Mouse (Mus musculus) liver, embryonic 11.5 days (tissue): ENCODE data around the gene Mfsd4a. TPM values are rescaled to one million over a fixed set of nuclear protein-coding genes. Genes with fewer than 3 reads are reported as not detected.

Experiments used
- ATAC-seq: fragments of 200-750 bp; cut with Nextera tagmentation; replicated peaks from 2 replicates; pipeline ENCODE4 v1.8.0; 2017; ENCODE audit warnings: moderate number of reproducible peaks, mild to moderate bottlenecking, moderate TSS enrichment, moderate library complexity; ENCODE audit not compliant: low FRiP score
- DNase-seq: peaks from one replicate; pipeline ENCODE4 v3.0.0-alpha.2; 2017; ENCODE audit warnings: low spot score
- H3K27ac ChIP-seq: fragments of 300-500 bp; sonication (generic); 2 replicates; pipeline ENCODE4 v1.5.1; 2014; ENCODE audit warnings: mild to moderate bottlenecking, low read depth, low read length, control low read depth
- H3K27me3 ChIP-seq: fragments of 300-500 bp; sonication (generic); replicated peaks from 2 replicates; pipeline ENCODE4 v1.6.1; 2014; ENCODE audit warnings: low read length, mixed read lengths; ENCODE audit not compliant: control insufficient read depth, insufficient read depth
- H3K36me3 ChIP-seq: fragments of 300-500 bp; sonication (generic); 2 replicates; pipeline ENCODE4 v1.6.1; 2014; ENCODE audit warnings: mild to moderate bottlenecking, low read length, moderate library complexity, mixed read lengths; ENCODE audit not compliant: control insufficient read depth, insufficient read depth
- H3K4me1 ChIP-seq: fragments of 300-500 bp; sonication (generic); replicated peaks from 2 replicates; pipeline ENCODE4 v1.6.1; 2014; ENCODE audit warnings: low read length, mixed read lengths; ENCODE audit not compliant: control insufficient read depth, insufficient read depth
- H3K4me2 ChIP-seq: fragments of 300-500 bp; sonication (generic); 2 replicates; pipeline ENCODE4 v1.6.1; 2014; ENCODE audit warnings: mild to moderate bottlenecking, control low read depth, moderate library complexity
- H3K4me3 ChIP-seq: fragments of 300-500 bp; sonication (generic); 2 replicates; pipeline ENCODE4 v1.5.1; 2014; ENCODE audit warnings: low read depth, low read length, control low read depth
- H3K9ac ChIP-seq: fragments of 300-500 bp; sonication (generic); 2 replicates; pipeline ENCODE4 v1.6.1; 2014; ENCODE audit warnings: low read depth, low read length, control low read depth
- H3K9me3 ChIP-seq: fragments of 300-500 bp; sonication (generic); 2 replicates; pipeline ENCODE4 v1.6.1; 2016; ENCODE audit warnings: low read length, inconsistent platforms, mixed read lengths; ENCODE audit not compliant: control insufficient read depth
- WGBS: fragments of 180-500 bp; shearing (Covaris S2); extraction: QIAGEN DNeasy Blood & Tissue Kit; methylation state at CpG from one replicate; pipeline ENCODE4 v1.1.7; 2014; 5-methylcytosine and 5-hydroxymethylcytosine counted together
- polyA plus RNA-seq: library from polyadenylated mRNA; unstranded; fragments of >200 nt; fragmentation: Nextera tagmentation; extraction: Ambion mirVana; gene quantifications from 2 replicates; pipeline ENCODE4 v1.2.1, GENCODE M21; 2014

Mfsd4a gene
- polyA plus RNA-seq, 1 experiment from 2014 or later: 9.9 TPM

- ATAC-seq (peak; percentile 58), DNase-seq (peak; percentile 59)
- H3K4me3 ChIP-seq: no peak overlapping the region
- H3K4me1 ChIP-seq: peaks cover 2% of the 10 kb centered on the region; the same call in 1 of the 2 replicates
- no peak overlapping the region for H3K9ac ChIP-seq
- H3K36me3 ChIP-seq: 0 out of 2 replicates have a peak, but pooled peaks cover 2% of the 10 kb centered on the region
- no peaks in the 10 kb centered on the region for H3K27me3 ChIP-seq
- H3K9me3 ChIP-seq: no peaks in the 10 kb centered on the region
- 51% methylated on average over 12 of the region's 12 CpGs for WGBS
- no peak overlapping the region for H3K4me2 ChIP-seq
- no peak overlapping the region for H3K27ac ChIP-seq
Observed at GRCm38 (mm10) chr1:131981378-131982013, 86.4 kb downstream of the Mfsd4a start.

DNA sequence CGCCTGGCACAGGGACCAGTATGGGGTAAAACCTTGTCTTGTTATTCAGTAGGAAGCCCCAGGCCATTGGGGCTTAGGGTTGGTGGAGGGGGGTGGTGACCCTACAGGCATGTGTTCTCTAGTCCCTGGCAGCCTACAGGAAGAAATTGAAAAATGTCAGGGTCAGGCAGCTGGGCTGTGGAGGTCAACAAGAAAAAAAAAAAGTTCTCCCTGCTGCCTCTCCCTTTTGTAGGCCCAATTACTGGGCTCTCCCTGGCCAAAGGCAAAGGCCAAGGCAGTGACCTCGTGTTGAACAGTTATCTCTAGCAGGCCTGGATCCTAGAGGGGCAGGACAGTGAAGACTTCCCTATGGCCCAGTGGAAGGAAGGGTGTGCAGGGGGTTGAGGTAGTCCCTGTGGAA is 87.4 kb downstream of the Mfsd4a start:
- 40% methylated on average over 2 of the region's 2 CpGs for WGBS
- DNase-seq (no peak), ATAC-seq (no peak)
- Histone ChIP-seq H3K9me3 (no peaks in the 10 kb centered on the region), H3K4me3 (no peak overlapping the region), H3K27ac (no peak overlapping the region), H3K4me1 (peaks cover 2% of the 10 kb centered on the region; the same call in 1 of the 2 replicates), H3K36me3 (0 out of 2 replicates have a peak, but pooled peaks cover 2% of the 10 kb centered on the region), H3K27me3 (no peaks in the 10 kb centered on the region), H3K4me2 (no peak overlapping the region), H3K9ac (no peak overlapping the region)

DNA sequence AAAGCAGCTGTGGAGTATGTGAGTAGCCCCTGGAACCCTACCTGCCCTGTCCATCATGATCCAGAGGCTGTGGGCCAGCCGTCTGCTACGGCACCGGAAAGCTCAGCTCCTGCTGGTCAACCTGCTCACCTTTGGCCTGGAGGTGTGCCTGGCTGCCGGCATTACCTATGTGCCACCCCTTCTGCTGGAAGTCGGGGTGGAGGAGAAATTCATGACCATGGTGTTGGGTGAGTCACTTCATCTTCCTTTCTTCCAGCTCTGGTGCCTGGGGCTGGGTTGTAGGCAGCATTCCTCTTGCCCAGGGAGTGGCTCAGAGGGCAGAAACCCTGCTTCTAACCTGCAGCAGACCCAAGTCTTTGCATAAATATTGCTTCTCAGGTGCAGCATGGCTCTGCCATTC is 91.0 kb downstream of the Mfsd4a start:
- H3K4me3 ChIP-seq: no peak overlapping the region
- 85% methylated on average over 5 of the region's 5 CpGs for WGBS
- no peaks in the 10 kb centered on the region for H3K9me3 ChIP-seq
- no peak overlapping the region for H3K4me2 ChIP-seq
- no peak overlapping the region for H3K27ac ChIP-seq
- H3K36me3 ChIP-seq: 0 out of 2 replicates have a peak, but pooled peaks cover 2% of the 10 kb centered on the region
- DNase-seq: no peak
- no peak for ATAC-seq
- H3K4me1 ChIP-seq: peaks cover 18% of the 10 kb centered on the region
- no peaks in the 10 kb centered on the region for H3K27me3 ChIP-seq
- H3K9ac ChIP-seq: no peak overlapping the region

- Histone ChIP-seq H3K9me3 (no peaks in the 10 kb centered on the region), H3K4me3 (no peak overlapping the region), H3K9ac (no peak overlapping the region), H3K4me1 (peaks cover 36% of the 10 kb centered on the region), H3K4me2 (no peak overlapping the region), H3K27ac (no peak overlapping the region), H3K27me3 (no peaks in the 10 kb centered on the region), H3K36me3 (0 out of 2 replicates have a peak, but pooled peaks cover 2% of the 10 kb centered on the region)
- DNase-seq: no peak
- ATAC-seq: no peak
- 77% methylated on average over 6 of the region's 6 CpGs for WGBS
Observed at GRCm38 (mm10) chr1:131973991-131974390, 93.9 kb downstream of the Mfsd4a start.

Other genes with a start within 250 kb of the Mfsd4a start
- 5.2 and 5.6 TPM in 2 replicates for gene Slc41a1, start 240.6 kb downstream of the Mfsd4a start, polyA plus RNA-seq
- 20.4 and 20.6 TPM in 2 replicates for gene Rab29, start 200.8 kb downstream of the Mfsd4a start, polyA plus RNA-seq
- gene Nucks1, start 157.5 kb downstream of the Mfsd4a start, polyA plus RNA-seq: 52.3 and 53.2 TPM in 2 replicates
- gene Slc45a3, start 105.1 kb downstream of the Mfsd4a start, polyA plus RNA-seq: 3.5 and 3.8 TPM in 2 replicates
- 17.8 and 20.9 TPM in 2 replicates for gene Elk4, start 60.5 kb downstream of the Mfsd4a start, polyA plus RNA-seq
- 4.1 and 4.4 TPM in 2 replicates for gene Cdk18, start 71.6 kb upstream of the Mfsd4a start, polyA plus RNA-seq
- 0.27 TPM in 1 of 2 replicates, not detected in the other for gene Lemd1, start 123.4 kb upstream of the Mfsd4a start, polyA plus RNA-seq
- gene AC124108.1, start 123.4 kb upstream of the Mfsd4a start, polyA plus RNA-seq: 0.04 and 0.08 TPM in 2 replicates
- not detected in 2 replicates for gene Gm10188, start 161.7 kb upstream of the Mfsd4a start, polyA plus RNA-seq
- 0.05 TPM in 1 of 2 replicates, not detected in the other for gene Klhdc8a, start 230.6 kb upstream of the Mfsd4a start, polyA plus RNA-seq
- gene Nuak2, start 248.1 kb upstream of the Mfsd4a start, polyA plus RNA-seq: 1.2 and 2.0 TPM in 2 replicates